Mouse (Mus musculus) olfactory bulb, adult 2 months (tissue): ENCODE results near the gene Ndufs2.

ENCODE experiments used
- CTCF ChIP-seq: fragments of 200-500 bp; IDR thresholded peaks from 2 replicates; pipeline ENCODE4 v1.5.1; 2012; ENCODE audit warnings: low read depth, mild to moderate bottlenecking, low read length, moderate library complexity; ENCODE audit not compliant: insufficient read depth
- POLR2A ChIP-seq: fragments of 200-500 bp; IDR thresholded peaks from 2 replicates; pipeline ENCODE4 v1.6.1; 2012; ENCODE audit warnings: mild to moderate bottlenecking, low read depth, low read length, moderate library complexity; ENCODE audit not compliant: insufficient read depth

DNA sequence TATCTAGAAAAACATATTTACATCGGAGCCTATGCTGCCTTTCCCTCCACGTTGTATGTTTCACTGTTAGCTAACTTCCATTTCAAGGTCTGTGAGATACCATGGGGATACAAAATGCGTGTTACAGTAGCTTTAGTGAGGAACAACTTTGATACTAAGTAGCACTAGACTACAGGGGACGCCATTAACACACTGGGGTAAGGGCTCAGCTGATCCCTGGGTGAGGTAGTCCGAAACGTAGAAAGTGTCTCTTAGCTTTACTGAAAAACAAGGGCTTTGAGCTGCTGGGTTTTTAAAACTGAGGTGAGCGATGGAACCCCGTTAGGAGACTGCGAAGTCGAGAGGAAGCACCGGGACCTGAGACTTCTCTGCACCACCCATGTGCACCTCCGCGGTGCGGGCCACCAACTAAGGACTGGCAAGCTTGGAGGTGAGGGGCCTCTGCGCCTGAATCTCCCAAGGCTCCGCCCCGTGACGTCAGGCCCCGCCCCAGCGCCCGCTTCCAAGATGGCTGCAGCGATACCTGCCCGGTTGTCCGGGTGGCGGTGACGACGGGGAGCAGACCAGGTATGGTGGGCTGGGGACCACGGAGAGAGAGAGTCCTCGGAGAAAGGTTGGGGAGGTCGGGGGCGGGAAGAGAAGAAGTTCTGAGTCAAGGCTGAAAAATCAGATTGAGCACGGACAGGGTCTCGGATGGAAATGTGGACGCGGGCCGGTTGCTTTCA, 18.8 kb upstream of the Ndufs2 start, which contains the start of gene B4galt3:
- TF ChIP-seq POLR2A (peak; percentile 98), CTCF (no peak)
